Mouse (Mus musculus) CD4-positive, CD25-positive, alpha-beta regulatory T cell, adult 2 months (primary cell): ENCODE measurements around the gene Gm27021.
A peak's percentile ranks its signal among the peaks of the same experiment; 100 is the strongest.

Experiments
- DNase-seq: peaks from one replicate; pipeline ENCODE4 v3.0.0-alpha.2; 2012; ENCODE audit warnings: low read depth, low spot score

Gene Gm27021

DNA sequence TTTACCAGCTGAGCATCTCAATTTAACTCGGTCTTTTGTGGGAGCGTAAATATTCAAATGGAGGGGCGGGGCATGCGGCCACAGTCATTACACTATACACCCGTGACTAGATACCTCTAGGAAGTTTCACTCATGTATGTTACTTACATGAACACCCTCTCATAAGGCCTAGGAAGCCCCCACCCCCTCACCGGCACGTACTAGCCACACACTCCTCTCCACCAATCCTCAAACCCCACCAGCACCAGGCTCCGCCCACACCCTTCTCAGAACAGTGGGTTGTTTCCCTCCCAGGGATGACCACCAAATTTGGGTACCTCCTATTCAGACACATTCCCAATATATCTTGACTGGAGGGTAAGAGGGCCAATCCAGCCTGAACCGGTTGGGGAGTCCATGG is 60.4 kb downstream of the Gm27021 start:
- no peak for DNase-seq

DNA sequence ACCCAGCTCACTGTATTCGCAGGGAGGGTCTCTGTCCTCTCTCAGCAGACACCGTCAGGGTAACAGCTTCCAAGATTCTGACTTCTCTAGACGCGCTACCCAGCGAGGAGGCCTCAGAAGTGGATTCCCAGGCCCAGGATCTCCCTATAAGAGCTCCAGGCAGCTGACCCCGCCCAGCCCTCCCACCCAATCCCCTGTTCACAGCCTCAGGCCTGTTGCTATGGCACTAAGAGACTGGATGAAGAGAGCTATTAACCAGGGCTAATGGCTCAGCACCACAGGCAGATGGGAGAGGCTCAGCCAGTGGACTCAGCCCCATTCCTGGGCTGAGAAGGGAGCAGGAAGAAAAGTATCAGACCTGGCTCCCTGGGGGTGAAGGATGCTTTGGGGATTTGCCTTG is 65.2 kb downstream of the Gm27021 start:
- no peak for DNase-seq

DNA sequence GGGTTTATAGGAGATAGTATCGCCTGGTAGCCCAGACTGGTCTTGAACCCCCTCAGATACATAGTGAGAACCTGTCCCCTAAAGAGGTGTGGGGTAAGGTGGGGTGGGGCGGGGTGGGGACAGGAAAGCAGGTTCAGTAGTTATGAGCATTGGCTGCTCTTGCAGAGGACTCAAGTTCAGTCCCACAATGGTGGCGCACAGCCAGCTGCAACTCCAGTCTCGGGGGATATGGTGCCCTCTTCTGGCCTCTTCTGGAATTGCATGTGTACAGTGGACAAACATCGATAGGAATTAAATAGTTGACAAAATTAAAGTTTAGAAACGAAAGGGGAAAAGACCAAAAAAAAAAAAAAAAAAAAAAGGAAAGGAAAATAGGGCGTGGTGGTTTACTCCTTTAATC is 68.4 kb downstream of the Gm27021 start:
- DNase-seq: peak; percentile 84

DNA sequence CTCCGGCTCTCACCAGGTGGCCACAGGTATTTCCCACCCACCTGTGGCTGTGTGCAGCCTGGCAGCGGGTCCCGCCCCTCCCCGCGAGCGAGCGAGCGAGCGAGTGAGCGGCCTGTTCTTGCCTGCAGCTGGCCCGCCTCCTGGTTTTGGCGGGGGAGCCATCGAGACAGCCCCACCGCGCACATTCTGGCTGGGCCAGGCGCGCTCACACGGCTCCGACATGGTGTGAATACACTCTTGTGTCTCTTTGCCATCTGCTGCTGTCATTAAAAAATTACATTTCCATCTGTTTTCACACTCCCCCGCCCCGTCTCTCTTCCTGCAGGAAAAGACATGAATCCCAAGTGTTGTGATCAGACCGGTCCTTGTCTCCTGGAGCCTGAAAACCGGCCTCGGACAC is 69.3 kb downstream of the Gm27021 start:
- DNase-seq: no peak

DNA sequence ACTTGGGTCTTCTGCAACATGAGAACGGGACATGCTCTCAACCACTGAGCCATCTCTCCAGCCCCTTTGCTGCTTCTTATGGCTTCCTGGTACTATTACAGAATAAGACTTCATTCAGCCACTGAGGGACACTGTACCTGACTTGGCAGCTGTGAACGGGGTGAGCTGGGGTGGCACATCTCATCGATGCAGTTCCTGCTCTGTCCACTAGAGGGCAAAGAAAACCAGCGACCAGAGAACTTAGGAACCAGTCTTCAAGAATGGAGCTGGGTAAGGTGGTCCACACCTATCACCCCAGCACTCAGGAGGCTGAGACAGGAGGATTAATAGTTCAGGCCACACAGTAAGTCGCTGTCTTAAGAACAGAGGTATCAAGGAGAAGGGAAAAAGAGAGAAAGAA is 71.9 kb downstream of the Gm27021 start:
- DNase-seq: peak; percentile 84

DNA sequence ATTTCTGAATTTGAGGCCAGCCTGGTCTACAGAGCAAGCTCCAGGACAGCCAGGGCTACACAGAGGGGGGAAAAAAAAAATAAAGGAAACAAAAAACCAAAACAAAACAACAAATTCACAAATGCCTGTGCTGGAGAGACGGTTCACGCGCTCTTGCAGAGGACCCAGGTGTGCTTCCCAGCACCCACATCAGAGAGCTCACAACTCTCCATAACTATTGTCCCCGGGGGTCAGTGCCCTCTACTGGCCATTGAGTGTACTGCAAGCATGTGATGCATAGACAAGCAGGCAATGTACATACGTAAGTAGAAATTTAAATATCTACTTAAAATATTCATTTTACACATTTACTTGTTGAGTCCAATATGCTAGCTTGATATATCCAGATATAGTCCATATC is 73.3 kb downstream of the Gm27021 start:
- DNase-seq: peak; percentile 67

DNA sequence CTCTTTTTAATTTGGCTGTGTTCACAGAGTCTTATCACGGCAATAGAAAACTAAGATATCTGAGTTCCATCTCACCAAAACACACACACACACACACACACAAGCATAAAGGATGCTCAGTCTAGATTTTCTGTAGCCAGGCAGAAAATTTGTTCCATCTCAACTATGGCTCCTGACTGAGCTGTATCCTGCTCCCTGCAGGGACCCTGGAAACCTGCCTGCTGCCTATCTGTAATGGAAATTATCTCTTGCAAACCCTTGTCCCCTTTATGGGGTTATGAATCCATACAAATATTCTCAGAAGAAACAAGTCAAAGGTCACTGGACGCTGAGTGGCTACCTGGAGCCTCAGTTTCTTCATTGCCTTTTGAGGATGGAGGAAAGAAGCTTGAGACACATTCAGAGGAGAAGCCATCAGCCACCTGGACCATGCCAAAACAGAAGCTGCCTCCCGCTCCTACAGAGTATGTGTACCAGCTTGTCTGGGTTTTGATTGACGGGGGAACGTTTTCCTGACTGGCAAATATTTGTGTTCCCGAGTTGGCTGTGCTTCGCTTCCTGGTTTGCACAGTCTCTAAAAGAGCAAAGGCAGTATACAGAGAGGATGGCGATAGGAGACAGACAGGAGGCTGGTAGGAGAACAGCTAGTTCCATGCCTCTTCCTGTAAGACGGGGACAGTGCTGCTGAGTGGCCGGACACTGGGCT is 76.1 kb downstream of the Gm27021 start:
- no peak for DNase-seq

DNA sequence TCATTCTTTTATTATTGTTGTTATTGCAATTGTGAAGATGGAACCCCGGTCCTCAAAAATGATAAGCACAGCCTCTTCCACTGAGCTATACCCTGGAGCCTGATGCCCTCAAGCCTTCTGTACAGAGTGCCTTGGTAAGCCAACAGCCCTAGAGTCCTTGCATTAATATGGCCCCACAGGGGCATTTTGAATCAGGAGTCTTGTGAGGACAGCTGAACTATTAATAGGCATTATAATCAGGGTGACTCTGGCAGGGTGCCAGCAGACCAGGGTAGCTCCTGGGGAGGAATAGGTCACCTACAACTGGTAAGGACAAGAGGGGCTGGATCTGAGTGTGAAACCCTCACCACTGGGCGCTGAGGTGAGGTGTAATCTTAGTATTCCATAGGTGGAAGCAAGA is 78.0 kb downstream of the Gm27021 start:
- DNase-seq: peak; percentile 26

DNA sequence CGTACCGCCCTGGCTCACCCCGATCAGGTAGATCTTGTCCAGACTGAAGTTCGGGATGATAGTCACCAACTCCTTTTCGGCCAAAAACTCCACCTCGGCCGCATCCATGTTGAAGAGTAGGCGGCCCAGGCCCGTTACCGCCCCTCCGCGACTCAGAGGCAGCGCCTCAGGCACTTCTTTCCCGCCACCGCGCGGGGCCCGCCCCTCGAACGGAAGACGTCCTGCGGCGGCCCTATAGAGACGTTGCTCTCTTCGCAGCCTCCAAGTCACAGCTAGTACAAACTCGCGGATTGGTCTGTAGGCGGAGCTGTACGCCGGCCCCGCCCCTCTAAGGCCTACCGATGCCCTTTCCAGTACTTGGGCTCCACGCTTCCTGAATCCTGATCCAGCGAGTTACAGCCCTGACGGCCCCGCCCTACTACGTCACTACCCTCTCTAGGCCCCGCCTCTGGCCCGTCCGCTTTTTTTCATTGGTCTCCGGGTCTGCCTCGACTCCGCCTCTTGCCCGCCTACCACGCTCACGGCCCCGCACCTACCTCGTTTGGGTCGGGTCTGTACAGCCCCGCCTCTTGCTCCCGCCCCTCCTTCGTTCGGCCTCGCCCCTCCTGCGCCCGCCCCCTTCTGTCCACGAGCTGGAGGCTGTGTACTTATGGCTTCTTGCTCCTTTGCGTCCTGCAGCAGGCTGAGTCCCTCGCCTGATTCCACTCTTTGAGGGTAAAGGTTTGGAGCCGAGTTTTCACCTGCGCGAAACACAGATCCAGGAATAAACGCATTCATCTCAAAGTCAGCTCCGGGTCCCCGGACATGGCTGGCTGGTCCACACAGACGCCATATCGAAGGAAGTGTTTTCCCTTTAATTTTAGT is 78.7 kb downstream of the Gm27021 start, which contains the start of gene Gins2:
Gene Gins2, minus strand, starts transcription at position 397 of the 864 bp plus-strand sequence.
- peak; percentile 98 for DNase-seq

DNA sequence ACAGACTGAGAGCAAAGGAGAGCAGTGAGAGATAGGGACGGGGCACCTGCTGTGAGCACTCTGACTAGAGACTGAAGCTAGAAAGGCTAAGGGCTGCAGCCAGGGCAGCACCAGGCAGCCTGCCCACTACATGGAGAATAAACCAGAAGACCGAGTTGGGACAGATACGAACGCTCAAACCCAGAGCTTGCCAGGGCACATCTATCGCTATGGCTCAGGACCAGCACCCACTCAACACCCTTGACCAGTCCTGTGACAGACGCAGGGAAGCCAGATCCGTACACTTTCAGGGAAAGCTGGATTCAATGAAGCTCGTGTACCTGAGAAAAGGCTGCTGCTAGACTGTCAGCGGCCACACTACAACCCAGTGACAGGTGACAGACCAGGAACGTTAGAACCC is 82.4 kb downstream of the Gm27021 start:
- no peak for DNase-seq

DNA sequence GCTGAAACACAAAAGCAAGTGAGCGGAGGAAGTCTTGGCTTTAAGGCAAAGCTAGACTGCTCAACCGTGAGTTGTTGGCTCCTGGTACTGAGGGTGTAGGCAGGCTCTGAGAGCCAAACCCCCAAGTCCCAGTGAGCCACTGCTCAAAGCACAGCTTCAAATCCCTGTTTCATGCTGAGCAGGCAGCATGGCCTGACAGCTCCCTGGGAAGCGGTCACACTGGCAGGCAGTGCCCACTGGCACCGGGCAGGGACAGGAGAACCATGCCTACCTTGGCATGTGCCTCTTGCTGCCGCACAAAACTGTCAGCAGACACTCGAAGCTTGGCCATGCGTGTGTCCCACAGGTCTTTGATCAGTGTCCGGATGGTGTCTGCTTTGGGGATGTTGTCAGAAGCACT is 86.1 kb downstream of the Gm27021 start:
- DNase-seq: no peak

DNA sequence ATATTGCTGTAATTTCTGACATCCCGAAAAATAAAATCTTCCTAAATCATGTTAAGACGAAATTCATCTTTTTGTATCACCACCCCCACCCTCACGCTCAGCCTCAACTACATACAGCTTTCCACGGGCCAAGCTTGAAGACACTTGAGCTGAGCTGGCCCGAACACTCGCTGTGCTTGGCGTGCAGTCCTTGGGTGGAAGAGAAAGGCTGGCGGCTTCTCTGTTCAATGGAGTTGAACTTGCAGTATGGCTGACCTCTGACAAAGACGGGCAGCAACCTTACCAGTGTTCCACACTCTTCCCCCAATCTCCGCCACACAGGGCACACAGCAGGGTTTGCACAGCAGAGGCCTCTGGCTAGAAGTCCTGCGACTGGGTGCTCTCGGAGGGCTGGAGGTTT is 86.5 kb downstream of the Gm27021 start:
- DNase-seq: no peak

DNA sequence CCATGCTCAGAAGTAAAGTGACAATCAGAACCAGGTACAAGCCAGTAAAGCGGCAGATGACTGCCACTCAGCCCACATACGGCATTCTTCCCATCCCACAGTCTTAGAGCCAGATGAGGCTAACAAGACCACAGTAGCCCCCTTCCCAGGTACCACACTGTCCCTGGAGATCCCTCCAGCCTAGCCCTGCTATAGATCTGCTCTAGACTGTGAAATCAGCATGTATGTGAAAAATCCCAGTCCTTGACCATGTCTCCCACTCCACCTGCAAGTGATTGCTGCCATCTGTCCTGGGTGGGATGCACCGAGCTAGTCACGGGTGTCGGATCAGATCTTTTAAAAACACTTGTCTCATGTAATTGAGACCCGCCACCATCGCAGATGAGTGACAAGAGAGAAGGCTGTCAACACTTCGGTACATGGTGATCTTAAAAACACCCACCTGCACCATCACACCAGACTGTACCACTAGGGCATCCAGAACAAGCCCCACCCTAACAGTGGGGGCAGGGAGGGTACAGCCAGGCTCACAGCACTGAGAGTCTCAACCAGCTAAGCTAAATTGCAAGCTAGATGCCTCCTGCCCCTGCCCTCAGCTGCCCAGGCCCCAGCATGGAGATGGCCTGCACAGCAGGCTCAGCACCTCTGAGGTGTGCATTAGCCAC is 87.4 kb downstream of the Gm27021 start:
- DNase-seq: no peak

DNA sequence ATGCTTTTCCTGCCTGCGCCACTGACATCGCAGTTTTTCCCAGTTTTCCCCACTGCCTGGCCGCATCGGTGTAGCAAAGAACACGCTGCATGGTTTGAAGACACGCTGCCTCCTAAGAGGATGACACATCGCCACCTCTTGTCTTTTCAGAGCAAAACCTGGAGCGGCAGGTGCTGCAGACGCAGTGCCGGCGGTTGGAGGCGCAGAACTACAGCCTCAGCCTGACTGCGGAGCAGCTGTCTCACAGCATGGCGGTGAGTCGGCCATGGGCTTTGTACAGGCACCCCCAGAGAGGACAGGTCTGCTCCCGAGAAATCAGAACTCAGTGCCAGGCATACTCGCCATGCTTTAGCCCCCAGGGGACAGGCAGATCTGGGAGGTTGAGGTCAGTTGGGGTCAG is 90.1 kb downstream of the Gm27021 start:
- no peak for DNase-seq

DNA sequence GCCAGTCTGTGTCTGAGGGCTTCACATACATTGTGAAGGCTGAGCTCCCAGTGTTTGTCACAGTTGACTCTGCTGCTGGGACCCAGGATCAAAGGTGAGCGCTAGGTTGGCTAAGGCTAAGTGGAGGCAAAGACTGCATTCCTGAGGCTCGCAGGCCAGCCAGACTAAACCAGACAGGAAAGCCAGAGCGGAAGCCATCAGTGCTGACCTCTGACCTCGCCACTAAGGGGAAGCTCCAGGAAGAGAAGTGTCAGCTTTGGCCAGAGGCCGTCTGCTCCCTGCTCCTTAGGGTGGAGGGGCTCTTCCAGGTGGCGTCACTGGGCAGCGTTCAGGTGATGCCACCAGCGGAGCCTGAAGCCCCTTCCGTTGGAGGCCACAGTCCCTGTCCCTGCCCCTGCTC is 92.1 kb downstream of the Gm27021 start:
- DNase-seq: no peak

DNA sequence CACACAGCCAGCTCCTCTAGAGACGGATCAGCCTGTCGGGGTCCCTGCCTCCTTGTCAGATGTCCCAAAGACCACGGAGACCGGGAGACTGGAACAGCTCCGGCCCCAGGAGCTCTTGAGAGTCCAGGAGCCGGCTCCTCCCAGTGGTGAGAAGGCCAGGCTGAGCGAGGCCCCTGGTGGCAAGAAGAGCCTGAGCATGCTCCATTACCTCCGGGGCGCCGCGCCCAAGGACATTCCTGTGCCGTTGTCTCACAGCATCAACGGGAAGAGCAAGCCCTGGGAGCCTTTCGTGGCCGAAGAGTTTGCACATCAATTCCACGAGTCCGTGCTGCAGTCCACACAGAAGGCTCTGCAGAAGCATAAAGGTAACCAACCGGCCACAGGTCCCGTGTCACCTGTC is 92.9 kb downstream of the Gm27021 start:
- DNase-seq: no peak

DNA sequence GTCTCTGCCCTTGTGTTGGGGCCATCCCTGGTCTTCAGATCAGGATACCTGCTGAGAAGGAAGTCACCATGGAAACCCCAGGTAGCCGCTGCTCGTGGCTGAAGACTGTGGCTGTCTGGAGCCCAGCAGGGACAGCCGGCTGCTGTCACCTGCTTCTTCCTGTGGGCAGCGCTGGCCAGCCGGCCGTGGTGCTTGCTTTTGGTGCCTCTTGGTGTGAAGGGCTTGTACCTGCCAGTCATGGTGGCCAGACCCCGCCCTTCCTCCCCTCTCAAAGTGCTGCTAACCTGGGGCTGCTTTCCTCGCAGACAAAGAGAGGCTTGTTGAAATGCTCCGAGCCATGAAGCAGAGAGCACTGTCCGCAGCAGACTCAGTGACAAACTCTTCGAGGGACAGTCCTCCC is 94.0 kb downstream of the Gm27021 start:
- DNase-seq: no peak

DNA sequence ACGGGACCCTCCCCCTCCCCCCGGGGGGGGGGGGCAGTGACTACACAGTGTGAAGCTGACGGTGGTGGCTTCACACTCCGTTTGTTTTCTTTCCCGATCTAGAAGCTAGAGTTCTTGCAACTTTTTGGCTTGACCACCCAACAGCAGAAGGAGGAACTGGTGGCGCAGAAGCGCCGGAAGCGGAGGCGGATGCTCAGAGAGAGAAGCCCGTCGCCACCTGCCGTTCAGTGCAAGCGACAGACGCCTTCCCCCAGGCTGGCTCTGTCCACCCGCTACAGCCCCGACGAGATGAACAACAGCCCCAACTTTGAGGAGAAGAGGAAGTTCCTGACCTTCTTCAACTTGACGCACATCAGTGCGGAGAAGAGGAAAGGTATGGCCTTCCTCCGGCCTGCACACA is 95.3 kb downstream of the Gm27021 start:
- peak; percentile 34 for DNase-seq

DNA sequence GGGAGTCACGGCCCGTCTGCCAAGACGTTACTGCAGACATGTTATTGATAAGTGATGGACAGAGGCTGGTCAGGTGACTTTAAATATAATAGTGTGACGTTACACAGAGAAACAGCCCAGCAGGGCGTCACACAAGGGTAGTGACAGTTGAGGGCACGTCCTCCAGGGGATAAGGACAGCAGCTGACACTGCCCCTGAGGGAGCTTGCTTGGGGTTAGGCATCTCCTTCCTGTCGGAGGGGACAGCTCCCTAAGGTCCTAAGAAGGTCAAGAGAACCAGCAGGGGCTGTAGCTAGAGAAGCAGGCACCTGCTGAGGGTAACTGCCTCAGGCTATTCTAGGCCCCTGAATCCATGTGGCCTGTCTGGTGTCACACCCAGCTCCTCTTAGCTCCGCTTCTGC is 96.3 kb downstream of the Gm27021 start:
- DNase-seq: no peak

DNA sequence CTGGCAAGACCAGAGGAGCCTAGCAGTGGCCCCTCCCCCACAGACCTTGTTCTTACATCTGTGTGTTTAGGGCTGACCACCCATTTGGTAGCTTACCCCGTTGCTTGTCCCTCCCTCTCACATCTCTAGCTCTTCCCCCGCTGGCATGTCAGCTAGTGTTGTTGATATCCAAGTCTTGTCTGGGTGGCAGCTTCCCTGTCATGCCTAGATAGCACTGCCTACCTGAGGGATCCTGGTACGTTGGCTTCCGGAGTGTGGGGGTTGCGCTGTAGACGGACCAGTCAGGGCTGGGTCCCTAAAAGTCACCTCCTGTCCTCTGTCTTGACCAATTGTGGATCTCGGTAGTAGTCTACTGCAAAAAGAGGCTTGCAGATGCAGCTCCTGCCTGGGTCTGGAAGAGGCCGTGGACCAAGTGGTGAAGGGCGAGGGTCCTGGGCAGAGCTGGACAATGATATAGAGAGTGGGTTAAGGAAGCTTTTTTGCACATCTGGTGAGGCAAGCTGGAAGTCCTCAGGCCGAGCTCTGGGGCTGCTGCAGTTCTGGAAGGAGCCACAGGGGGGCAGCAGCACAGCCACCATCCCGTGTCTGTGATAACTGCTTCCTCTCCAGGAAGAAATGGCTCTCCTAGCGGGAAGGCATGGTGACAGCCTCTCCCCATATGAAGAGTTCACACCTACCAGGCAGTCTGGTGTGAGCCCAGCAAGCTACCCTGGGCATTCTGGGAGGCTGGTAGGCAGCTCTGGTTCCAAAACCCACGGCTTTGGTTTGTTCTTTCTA is 97.8 kb downstream of the Gm27021 start:
- DNase-seq: peak; percentile 80

DNA sequence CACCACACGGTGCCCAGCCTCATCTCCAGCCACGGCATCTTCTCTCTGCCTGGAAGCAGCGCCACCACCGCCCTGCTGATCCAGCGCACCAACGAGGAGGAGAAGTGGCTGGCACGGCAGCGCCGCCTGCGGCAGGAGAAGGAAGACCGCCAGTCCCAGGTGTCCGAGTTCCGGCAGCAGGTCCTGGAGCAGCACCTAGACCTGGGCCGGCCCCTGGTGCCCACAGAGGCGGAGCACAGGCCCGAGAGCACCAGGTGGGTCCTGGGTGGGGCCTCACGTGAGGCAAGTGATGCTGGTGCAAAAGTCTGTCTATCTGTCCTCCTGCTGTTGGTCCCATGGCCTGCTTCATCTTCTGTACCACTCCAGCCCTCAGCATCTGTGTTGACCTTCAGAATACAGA is 98.8 kb downstream of the Gm27021 start:
- no peak for DNase-seq
